Mouse (Mus musculus): ENCODE results near the gene Kcnq2. TPM values are rescaled to one million over a fixed set of nuclear protein-coding genes. Genes with fewer than 3 reads are reported as not detected.

Kcnq2 gene
- polyA plus RNA-seq, 1 experiment: not detected

DNA sequence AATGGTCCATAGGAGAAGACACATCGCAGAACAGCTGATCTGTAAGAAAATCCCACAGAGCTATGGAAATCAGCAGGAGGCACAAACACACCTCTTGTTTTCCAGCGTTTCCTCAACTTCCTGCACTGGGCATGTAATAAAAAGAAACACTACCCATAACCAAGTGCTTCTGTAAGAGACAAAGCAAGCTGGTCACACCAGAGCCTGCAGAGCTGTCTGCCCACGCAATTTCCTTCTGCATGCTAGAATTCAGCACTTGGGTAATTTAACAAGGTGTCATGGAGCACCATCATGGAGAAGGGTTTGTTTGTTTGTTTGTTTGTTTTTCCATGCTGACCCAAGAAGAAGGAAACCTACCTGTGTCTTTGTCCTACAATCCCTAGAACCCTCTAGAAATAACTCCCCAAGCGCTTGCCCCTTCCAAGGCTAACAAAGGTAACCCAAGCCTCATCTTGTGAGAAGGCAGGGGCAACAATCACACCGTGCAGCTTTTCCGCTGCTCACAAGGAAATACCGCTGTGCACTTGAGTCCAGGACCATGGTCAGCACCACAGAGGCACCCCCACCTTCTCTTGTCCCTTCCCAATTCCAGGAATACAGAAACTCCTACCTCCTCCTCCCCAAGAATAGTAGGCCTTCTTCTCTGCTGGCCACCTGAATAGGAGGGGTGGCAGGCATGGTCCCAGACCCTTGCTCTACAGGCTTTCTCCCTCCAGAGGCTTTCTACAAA lies 9.2 kb downstream of the Kcnq2 start:
- WGBS: 52% methylated on average over 7 of the region's 7 CpGs
- TF ChIP-seq POLR2A (IDR thresholded peaks at IDR 0.05; ENCODE audit: low read depth, low read length): no peak
- no peak for TF ChIP-seq CTCF (IDR thresholded peaks at IDR 0.05; ENCODE audit: extremely low read depth, insufficient read depth, insufficient read length, insufficient replicate concordance)

DNA sequence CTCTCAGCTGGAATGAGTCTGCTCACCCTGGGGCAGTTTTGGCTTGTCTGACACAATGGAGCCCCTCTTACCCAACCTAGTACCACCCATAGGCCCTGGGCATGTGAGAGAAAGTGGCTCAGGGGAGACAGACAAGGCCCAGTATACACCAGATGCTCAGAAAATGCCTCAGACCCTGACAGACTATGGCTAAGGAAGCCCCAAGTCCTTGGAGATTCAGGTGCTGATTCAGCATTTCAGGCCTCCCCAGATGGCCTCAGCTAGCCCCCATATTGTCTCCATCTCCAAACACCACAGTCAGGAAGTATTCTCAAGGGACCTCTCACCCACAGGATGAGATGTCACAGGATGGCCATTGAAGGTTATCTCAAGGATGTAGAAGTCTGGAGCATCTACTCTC lies 12.5 kb downstream of the Kcnq2 start:
- no peak for DNase-seq (ENCODE audit: low read depth in 1 of 2, low spot score in 2 of 2)
- no peaks in the 10 kb centered on the region for H3K27me3 ChIP-seq (ENCODE audit: control insufficient read depth, insufficient read depth, low read length)
- no peaks in the 10 kb centered on the region for H3K4me1 ChIP-seq (ENCODE audit: control insufficient read depth, insufficient read depth, insufficient read length)
- TF ChIP-seq POLR2A (IDR thresholded peaks at IDR 0.05; ENCODE audit: low read depth, low read length) (no peak), CTCF (IDR thresholded peaks at IDR 0.05; ENCODE audit: extremely low read depth, insufficient read depth, insufficient read length, insufficient replicate concordance) (no peak)
- H3K4me3 ChIP-seq (ENCODE audit: extremely low read depth, insufficient read depth, insufficient read length): no peak overlapping the region
- no peaks in the 10 kb centered on the region for H3K36me3 ChIP-seq (ENCODE audit: control insufficient read depth, insufficient read depth, low read length)
- H3K27ac ChIP-seq (ENCODE audit: insufficient read depth, low read length): no peak overlapping the region

More for the DNA sequence above, 9.2 kb downstream of the Kcnq2 start:
- Histone ChIP-seq H3K27me3 (ENCODE audit: control insufficient read depth, insufficient read depth, low read length) (no peaks in the 10 kb centered on the region), H3K4me1 (ENCODE audit: control insufficient read depth, insufficient read depth, insufficient read length) (no peaks in the 10 kb centered on the region), H3K36me3 (ENCODE audit: control insufficient read depth, insufficient read depth, low read length) (no peaks in the 10 kb centered on the region), H3K4me3 (ENCODE audit: extremely low read depth, insufficient read depth, insufficient read length) (no peak overlapping the region), H3K27ac (ENCODE audit: insufficient read depth, low read length) (no peak overlapping the region)
- DNase-seq (ENCODE audit: low read depth in 1 of 2, low spot score in 2 of 2): no peak

DNA sequence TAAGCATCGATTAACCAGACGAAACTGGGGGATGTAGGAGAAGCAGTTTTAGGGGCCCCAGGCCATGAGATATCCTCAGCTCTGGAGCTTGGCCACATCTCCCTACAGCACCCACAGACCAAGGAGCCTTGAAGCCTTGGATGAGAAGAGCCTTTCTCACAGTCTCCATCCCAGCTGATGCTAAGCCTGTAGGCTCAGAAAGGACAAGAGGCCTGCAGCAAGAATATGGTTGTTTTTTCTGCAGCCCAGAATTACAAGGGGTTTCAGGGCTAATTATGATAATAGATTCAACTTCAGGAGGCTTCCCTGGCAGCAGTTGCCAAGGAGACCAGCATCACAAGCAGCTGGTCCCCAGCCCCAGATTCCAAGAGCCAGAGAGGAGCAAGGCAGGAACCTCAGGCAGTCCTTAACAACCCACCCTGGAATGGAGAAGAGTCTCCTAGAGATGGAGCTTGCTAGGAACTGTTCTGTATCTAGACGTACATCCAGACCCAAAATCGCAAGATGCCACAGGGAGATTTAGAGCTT lies 14.1 kb downstream of the Kcnq2 start:
- WGBS: 73% methylated on average over 4 of the region's 4 CpGs
- TF ChIP-seq POLR2A (IDR thresholded peaks at IDR 0.05; ENCODE audit: low read depth, low read length) (no peak), CTCF (IDR thresholded peaks at IDR 0.05; ENCODE audit: extremely low read depth, insufficient read depth, insufficient read length, insufficient replicate concordance) (no peak)
- Histone ChIP-seq H3K36me3 (ENCODE audit: control insufficient read depth, insufficient read depth, low read length) (no peaks in the 10 kb centered on the region), H3K27me3 (ENCODE audit: control insufficient read depth, insufficient read depth, low read length) (no peaks in the 10 kb centered on the region), H3K4me1 (ENCODE audit: control insufficient read depth, insufficient read depth, insufficient read length) (no peaks in the 10 kb centered on the region), H3K4me3 (ENCODE audit: extremely low read depth, insufficient read depth, insufficient read length) (no peak overlapping the region), H3K27ac (ENCODE audit: insufficient read depth, low read length) (no peak overlapping the region)
- no peak for DNase-seq (ENCODE audit: low read depth in 1 of 2, low spot score in 2 of 2)

DNA sequence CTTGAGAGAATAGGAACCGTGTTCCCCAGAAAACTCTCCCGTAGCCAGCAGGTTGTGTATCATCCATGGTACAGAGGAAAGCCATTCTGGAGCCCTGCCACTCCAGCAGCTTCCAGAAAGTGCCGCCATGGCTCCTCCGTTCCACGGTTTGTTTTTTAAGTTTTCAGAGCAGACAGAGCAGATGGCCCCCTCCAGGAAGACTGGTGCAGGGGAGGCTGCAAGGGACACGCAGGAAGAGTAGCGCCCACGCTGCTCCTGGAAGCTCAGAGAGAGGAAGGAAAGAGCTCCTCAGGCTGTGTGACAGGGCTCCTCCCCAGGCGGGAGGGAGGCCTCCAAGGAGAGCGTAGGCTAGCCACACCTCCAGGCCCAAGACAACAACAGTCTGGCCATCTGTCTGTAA lies 15.1 kb downstream of the Kcnq2 start:
- no peaks in the 10 kb centered on the region for H3K4me1 ChIP-seq (ENCODE audit: control insufficient read depth, insufficient read depth, insufficient read length)
- no peak overlapping the region for H3K27ac ChIP-seq (ENCODE audit: insufficient read depth, low read length)
- no peaks in the 10 kb centered on the region for H3K36me3 ChIP-seq (ENCODE audit: control insufficient read depth, insufficient read depth, low read length)
- DNase-seq (ENCODE audit: low read depth in 1 of 2, low spot score in 2 of 2): no peak
- no peak for TF ChIP-seq CTCF (IDR thresholded peaks at IDR 0.05; ENCODE audit: extremely low read depth, insufficient read depth, insufficient read length, insufficient replicate concordance)
- WGBS: 30% methylated on average over 10 of the region's 10 CpGs
- H3K27me3 ChIP-seq (ENCODE audit: control insufficient read depth, insufficient read depth, low read length): no peaks in the 10 kb centered on the region
- no peak overlapping the region for H3K4me3 ChIP-seq (ENCODE audit: extremely low read depth, insufficient read depth, insufficient read length)

DNA sequence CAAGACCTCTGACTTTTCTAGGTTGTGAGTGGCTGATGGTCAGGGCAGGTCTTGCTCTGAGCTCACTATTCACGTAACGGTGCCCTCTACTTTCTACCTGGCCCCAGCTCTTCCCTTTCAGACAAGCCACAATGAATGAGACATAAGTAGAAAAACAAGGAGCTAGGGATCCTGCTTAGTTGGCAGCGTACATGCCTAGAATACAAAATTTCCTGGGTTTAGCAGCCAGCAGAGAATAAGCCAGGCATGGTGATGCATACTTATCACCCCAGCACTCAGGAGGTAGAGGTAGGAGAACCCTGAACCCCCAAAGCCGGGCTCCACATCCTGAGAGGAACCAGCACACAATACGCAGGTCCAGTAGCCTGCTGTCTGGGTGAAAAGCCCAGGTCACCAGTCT lies 18.7 kb downstream of the Kcnq2 start:
- Histone ChIP-seq H3K36me3 (ENCODE audit: control insufficient read depth, insufficient read depth, low read length) (no peaks in the 10 kb centered on the region), H3K27ac (ENCODE audit: insufficient read depth, low read length) (no peak overlapping the region), H3K27me3 (ENCODE audit: control insufficient read depth, insufficient read depth, low read length) (no peaks in the 10 kb centered on the region), H3K4me3 (ENCODE audit: extremely low read depth, insufficient read depth, insufficient read length) (no peak overlapping the region), H3K4me1 (ENCODE audit: control insufficient read depth, insufficient read depth, insufficient read length) (no peaks in the 10 kb centered on the region)
- 81% methylated on average over 5 of the region's 5 CpGs for WGBS
- TF ChIP-seq CTCF (IDR thresholded peaks at IDR 0.05; ENCODE audit: extremely low read depth, insufficient read depth, insufficient read length, insufficient replicate concordance) (no peak), POLR2A (IDR thresholded peaks at IDR 0.05; ENCODE audit: low read depth, low read length) (no peak)
- no peak for DNase-seq (ENCODE audit: low read depth in 1 of 2, low spot score in 2 of 2)

DNA sequence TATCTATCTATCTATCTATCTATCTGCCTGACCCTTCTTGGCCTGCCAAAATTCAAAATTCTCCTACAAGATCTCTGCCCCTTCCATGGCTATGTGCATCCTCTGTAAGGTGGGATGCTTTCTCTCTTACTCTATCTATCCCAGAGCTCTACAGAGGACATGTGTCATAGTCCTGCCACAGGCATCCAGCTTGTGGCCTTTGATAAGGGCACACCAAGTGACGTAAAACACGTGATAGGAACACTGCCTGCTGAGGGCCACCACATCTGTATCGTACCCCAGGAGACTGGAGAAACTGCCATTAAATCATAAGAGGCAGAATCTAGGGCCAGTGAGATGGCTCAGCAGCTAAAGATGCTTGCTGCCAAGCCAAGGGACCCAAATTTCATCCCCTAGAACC lies 19.7 kb downstream of the Kcnq2 start:
- H3K36me3 ChIP-seq (ENCODE audit: control insufficient read depth, insufficient read depth, low read length): no peaks in the 10 kb centered on the region
- 77% methylated on average over 3 of the region's 3 CpGs for WGBS
- H3K27ac ChIP-seq (ENCODE audit: insufficient read depth, low read length): no peak overlapping the region
- H3K27me3 ChIP-seq (ENCODE audit: control insufficient read depth, insufficient read depth, low read length): no peaks in the 10 kb centered on the region
- H3K4me1 ChIP-seq (ENCODE audit: control insufficient read depth, insufficient read depth, insufficient read length): no peaks in the 10 kb centered on the region
- no peak for DNase-seq (ENCODE audit: low read depth in 1 of 2, low spot score in 2 of 2)
- no peak for TF ChIP-seq CTCF (IDR thresholded peaks at IDR 0.05; ENCODE audit: extremely low read depth, insufficient read depth, insufficient read length, insufficient replicate concordance)
- no peak overlapping the region for H3K4me3 ChIP-seq (ENCODE audit: extremely low read depth, insufficient read depth, insufficient read length)

DNA sequence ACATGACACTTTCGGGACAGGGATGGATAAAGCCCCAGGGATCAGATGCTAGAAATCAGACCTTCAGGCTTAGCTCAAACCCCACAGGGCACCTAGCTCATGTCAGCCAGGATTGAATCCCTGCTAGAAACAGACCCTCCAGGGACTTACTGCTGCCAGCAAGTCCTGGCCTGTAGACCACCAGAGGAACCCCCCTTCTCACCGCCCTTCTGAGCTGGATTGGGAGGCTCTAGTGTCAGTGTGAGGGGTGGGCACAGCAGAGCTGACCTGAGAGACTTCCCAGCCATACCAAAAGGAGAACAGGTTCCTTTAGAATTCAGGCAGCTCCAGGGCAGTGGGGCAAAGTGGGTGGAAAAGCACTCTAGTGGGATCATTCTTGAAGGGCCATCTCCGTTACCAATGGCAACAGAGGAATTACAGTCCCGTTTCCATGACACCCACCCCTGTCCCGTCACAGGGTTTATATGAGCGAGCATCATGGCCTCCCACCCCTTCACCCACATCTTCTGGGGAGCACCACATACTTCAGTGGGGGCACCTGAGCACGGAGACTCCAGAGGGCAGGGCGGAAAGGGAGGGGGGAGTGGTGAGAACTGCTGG lies 21.2 kb downstream of the Kcnq2 start:
- H3K36me3 ChIP-seq (ENCODE audit: control insufficient read depth, insufficient read depth, low read length): no peaks in the 10 kb centered on the region
- WGBS: 80% methylated on average over 8 of the region's 8 CpGs
- H3K27me3 ChIP-seq (ENCODE audit: control insufficient read depth, insufficient read depth, low read length): no peaks in the 10 kb centered on the region
- no peak for DNase-seq (ENCODE audit: low read depth in 1 of 2, low spot score in 2 of 2)
- no peak overlapping the region for H3K27ac ChIP-seq (ENCODE audit: insufficient read depth, low read length)
- no peak for TF ChIP-seq CTCF (IDR thresholded peaks at IDR 0.05; ENCODE audit: extremely low read depth, insufficient read depth, insufficient read length, insufficient replicate concordance)
- TF ChIP-seq POLR2A (IDR thresholded peaks at IDR 0.05; ENCODE audit: low read depth, low read length): no peak
- no peaks in the 10 kb centered on the region for H3K4me1 ChIP-seq (ENCODE audit: control insufficient read depth, insufficient read depth, insufficient read length)
- no peak overlapping the region for H3K4me3 ChIP-seq (ENCODE audit: extremely low read depth, insufficient read depth, insufficient read length)

All from spleen, adult 2 months (tissue).